Comparison of ENCODE assay signal across 12 mouse cellular contexts in the genomic region with DNA sequence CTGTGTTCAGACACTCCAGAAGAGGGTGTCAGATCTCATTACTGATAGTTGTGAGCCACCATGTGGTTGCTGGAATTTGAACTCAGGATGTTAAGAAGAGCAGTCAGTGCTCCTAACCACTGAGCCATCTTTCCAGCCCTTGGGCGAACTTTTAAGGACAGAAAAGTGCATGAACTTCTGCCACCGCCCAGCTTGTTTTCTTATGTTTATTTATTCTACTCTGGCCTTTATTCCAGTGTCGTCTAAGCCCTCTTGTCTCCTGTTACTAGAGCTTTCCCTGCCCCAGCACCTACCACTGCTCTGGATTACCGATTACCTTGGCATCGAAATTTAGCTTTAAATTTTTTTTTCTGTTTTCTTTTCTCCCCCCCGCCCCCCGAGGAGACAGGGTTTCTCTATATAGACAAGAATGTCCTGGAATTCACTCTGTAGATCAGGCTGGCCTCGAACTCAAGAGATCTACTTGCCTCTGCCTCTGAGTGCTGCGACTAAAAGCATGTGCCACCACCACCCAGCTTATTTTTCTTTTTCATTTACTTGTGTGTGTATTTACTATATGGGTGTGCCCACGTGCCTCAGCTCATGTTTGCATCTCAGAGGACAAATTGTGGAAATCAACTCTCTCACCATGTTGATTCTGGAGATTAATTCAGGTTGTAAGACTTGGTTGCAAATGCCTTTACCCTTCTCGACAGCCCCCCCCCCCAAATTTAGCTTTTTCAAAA. TPM values are rescaled to one million over a fixed set of nuclear protein-coding genes. Genes with fewer than 3 reads are reported as not detected.
DNase-seq lines count a peak whose midpoint lies in the region; ATAC-seq lines count a peak whose summit lies in the region.
"Had no signal": no experiment of that assay in that cellular context is flagged by ENCODE, and none has a peak within 500 bp of the region (broad histone marks: within the 10 kb centered on the region; RNA-seq: fewer than 3 reads in every experiment).

No protein-coding gene starts in this region.

- H3K27me3 ChIP-seq in heart, embryonic 15.5 days, result peaks cover 64% of the 10 kb centered on the region
- H3K27me3 ChIP-seq in heart, embryonic 10.5 days (ENCODE audit: insufficient read depth, poor library complexity, severe bottlenecking), result peaks cover 91% of the 10 kb centered on the region
- peaks cover 65% of the 10 kb centered on the region for H3K27me3 ChIP-seq in neural tube, embryonic 12.5 days (replicated peaks)
- peaks cover 65% of the 10 kb centered on the region for H3K27me3 ChIP-seq in neural tube, embryonic 15.5 days (replicated peaks)
- H3K27me3 ChIP-seq in liver, embryonic 13.5 days, result peaks cover 54% of the 10 kb centered on the region

- peak overlapping the region; percentile 98; the same call in 1 of the 2 replicates for H3K4me2 ChIP-seq in heart, embryonic 15.5 days
- 0 out of 2 replicates have a peak overlapping the region, but pooled peaks have one; percentile 78 for H3K4me2 ChIP-seq in neural tube, embryonic 12.5 days (replicated peaks)
- H3K4me2 ChIP-seq in neural tube, embryonic 15.5 days, result no peak overlapping the region
- peak overlapping the region; percentile 98 for H3K4me2 ChIP-seq in liver, embryonic 13.5 days

- H3K36me3 ChIP-seq in heart, embryonic 15.5 days, result no peaks in the 10 kb centered on the region
- H3K36me3 ChIP-seq in heart, embryonic 10.5 days, result no peaks in the 10 kb centered on the region
- H3K36me3 ChIP-seq in neural tube, embryonic 12.5 days, result no peaks in the 10 kb centered on the region
- H3K36me3 ChIP-seq in neural tube, embryonic 15.5 days, result no peaks in the 10 kb centered on the region
- H3K36me3 ChIP-seq in liver, embryonic 13.5 days, result no peaks in the 10 kb centered on the region
- H3K36me3 ChIP-seq: forebrain, embryonic 10.5 days had no signal

- no peaks in the 10 kb centered on the region for H3K9me3 ChIP-seq in heart, embryonic 15.5 days (replicated peaks)
- H3K9me3 ChIP-seq in heart, embryonic 10.5 days, result no peaks in the 10 kb centered on the region
- H3K9me3 ChIP-seq in neural tube, embryonic 12.5 days, result no peaks in the 10 kb centered on the region
- H3K9me3 ChIP-seq in neural tube, embryonic 15.5 days (replicated peaks), result no peaks in the 10 kb centered on the region
- H3K9me3 ChIP-seq in liver, embryonic 13.5 days (replicated peaks), result no peaks in the 10 kb centered on the region
- H3K9me3 ChIP-seq: forebrain, embryonic 10.5 days had no signal

- no peak for ATAC-seq in heart, embryonic 15.5 days (replicated peaks; ENCODE audit: insufficient number of reproducible peaks, insufficient read depth, low FRiP score, low read depth)
- ATAC-seq in neural tube, embryonic 12.5 days (ENCODE audit: low FRiP score, low read depth), result no peak
- no peak for ATAC-seq in neural tube, embryonic 15.5 days (ENCODE audit: low FRiP score)
- no peak for ATAC-seq in liver, embryonic 13.5 days (ENCODE audit: low read depth)
- ATAC-seq in frontal cortex, adult (ENCODE audit: low TSS enrichment), result no peak
- ATAC-seq: activated CD4-positive, CD25-positive, alpha-beta regulatory T cell, adult 4 months; intestine, embryonic 16.5 days had no signal

- DNase-seq in heart, embryonic 10.5 days (ENCODE audit: low spot score), result no peak
- no peak for DNase-seq in liver, embryonic 13.5 days
- DNase-seq in spleen, adult 18-20 months, result no peak
- no peak for DNase-seq in ovary, adult 18-20 months (ENCODE audit: low spot score)
- DNase-seq: adrenal gland, postnatal 25 days had no signal

- no peak overlapping the region for H3K9ac ChIP-seq in heart, embryonic 15.5 days
- no peak overlapping the region for H3K9ac ChIP-seq in neural tube, embryonic 12.5 days
- H3K9ac ChIP-seq in neural tube, embryonic 15.5 days (replicated peaks), result no peak overlapping the region
- H3K9ac ChIP-seq in liver, embryonic 13.5 days, result peak overlapping the region; percentile 73

- no peak overlapping the region for H3K27ac ChIP-seq in heart, embryonic 15.5 days
- H3K27ac ChIP-seq in heart, embryonic 10.5 days, result no peak overlapping the region
- no peak overlapping the region for H3K27ac ChIP-seq in neural tube, embryonic 12.5 days
- no peak overlapping the region for H3K27ac ChIP-seq in neural tube, embryonic 15.5 days (replicated peaks)
- no peak overlapping the region for H3K27ac ChIP-seq in liver, embryonic 13.5 days

- WGBS in heart, embryonic 15.5 days, result 60% methylated on average over 11 of the region's 11 CpGs
- 64% methylated on average over 11 of the region's 11 CpGs for WGBS in heart, embryonic 10.5 days
- 75% methylated on average over 11 of the region's 11 CpGs for WGBS in neural tube, embryonic 12.5 days
- 78% methylated on average over 11 of the region's 11 CpGs for WGBS in neural tube, embryonic 15.5 days
- 71% methylated on average over 11 of the region's 11 CpGs for WGBS in liver, embryonic 13.5 days (ENCODE audit: insufficient replicate concordance)

- no peak overlapping the region for H3K4me3 ChIP-seq in heart, embryonic 15.5 days
- no peak overlapping the region for H3K4me3 ChIP-seq in heart, embryonic 10.5 days
- no peak overlapping the region for H3K4me3 ChIP-seq in neural tube, embryonic 12.5 days
- no peak overlapping the region for H3K4me3 ChIP-seq in neural tube, embryonic 15.5 days (replicated peaks)
- H3K4me3 ChIP-seq in liver, embryonic 13.5 days (replicated peaks), result peak overlapping the region; percentile 68

- H3K4me1 ChIP-seq in heart, embryonic 15.5 days (replicated peaks), result peaks cover 18% of the 10 kb centered on the region
- peaks cover 19% of the 10 kb centered on the region for H3K4me1 ChIP-seq in heart, embryonic 10.5 days
- H3K4me1 ChIP-seq in neural tube, embryonic 12.5 days, result peaks cover 23% of the 10 kb centered on the region
- peaks cover 28% of the 10 kb centered on the region for H3K4me1 ChIP-seq in neural tube, embryonic 15.5 days
- H3K4me1 ChIP-seq in liver, embryonic 13.5 days (replicated peaks), result peaks cover 74% of the 10 kb centered on the region

RNA-seq across cellular contexts. Expression of a gene that starts 1.9 kb away (rescaled TPM):
- 5.0 and 11.1 TPM in 2 replicates for polyA plus RNA-seq in heart, embryonic 15.5 days (2015; fragmentation: Nextera tagmentation; extraction: Ambion mirVana)
- 7.9 and 9.3 TPM in 2 replicates for polyA plus RNA-seq in heart, embryonic 10.5 days (2016; fragmentation: Nextera tagmentation; extraction: Ambion mirVana)
- polyA plus RNA-seq in neural tube, embryonic 12.5 days (2016; fragmentation: Nextera tagmentation; extraction: Ambion mirVana), result 15.9 and 17.4 TPM in 2 replicates
- 18.9 and 21.0 TPM in 2 replicates for polyA plus RNA-seq in neural tube, embryonic 15.5 days (2015; fragmentation: Nextera tagmentation; extraction: Ambion mirVana)
- polyA plus RNA-seq in liver, embryonic 13.5 days (2015; fragmentation: Nextera tagmentation; extraction: Ambion mirVana), result 4.9 and 6.2 TPM in 2 replicates

RNA-seq across cellular contexts. Expression of a gene that starts 5.3 kb away (rescaled TPM):
- 0.15 and 0.53 TPM in 2 replicates for polyA plus RNA-seq in heart, embryonic 15.5 days (2015; fragmentation: Nextera tagmentation; extraction: Ambion mirVana)
- polyA plus RNA-seq in heart, embryonic 10.5 days (2016; fragmentation: Nextera tagmentation; extraction: Ambion mirVana), result 0.12 TPM in 1 of 2 replicates, not detected in the other
- polyA plus RNA-seq in neural tube, embryonic 12.5 days (2016; fragmentation: Nextera tagmentation; extraction: Ambion mirVana), result not detected in 2 replicates
- 0.14 and 1.4 TPM in 2 replicates for polyA plus RNA-seq in neural tube, embryonic 15.5 days (2015; fragmentation: Nextera tagmentation; extraction: Ambion mirVana)
- polyA plus RNA-seq in liver, embryonic 13.5 days (2015; fragmentation: Nextera tagmentation; extraction: Ambion mirVana), result 0.20 and 0.21 TPM in 2 replicates

RNA-seq across cellular contexts. Expression of a gene that starts 26.4 kb away (rescaled TPM):
- polyA plus RNA-seq in heart, embryonic 15.5 days (2015; fragmentation: Nextera tagmentation; extraction: Ambion mirVana), result 28.0 and 45.8 TPM in 2 replicates
- 40.6 and 43.5 TPM in 2 replicates for polyA plus RNA-seq in heart, embryonic 10.5 days (2016; fragmentation: Nextera tagmentation; extraction: Ambion mirVana)
- 84.0 and 84.6 TPM in 2 replicates for polyA plus RNA-seq in neural tube, embryonic 12.5 days (2016; fragmentation: Nextera tagmentation; extraction: Ambion mirVana)
- 97.5 and 102 TPM in 2 replicates for polyA plus RNA-seq in neural tube, embryonic 15.5 days (2015; fragmentation: Nextera tagmentation; extraction: Ambion mirVana)
- 18.0 and 18.2 TPM in 2 replicates for polyA plus RNA-seq in liver, embryonic 13.5 days (2015; fragmentation: Nextera tagmentation; extraction: Ambion mirVana)

RNA-seq across cellular contexts. Expression of a gene that starts 36.6 kb away (rescaled TPM):
- 2.8 and 4.0 TPM in 2 replicates for polyA plus RNA-seq in heart, embryonic 15.5 days (2015; fragmentation: Nextera tagmentation; extraction: Ambion mirVana)
- 3.7 and 3.8 TPM in 2 replicates for polyA plus RNA-seq in heart, embryonic 10.5 days (2016; fragmentation: Nextera tagmentation; extraction: Ambion mirVana)
- polyA plus RNA-seq in neural tube, embryonic 12.5 days (2016; fragmentation: Nextera tagmentation; extraction: Ambion mirVana), result 9.7 and 10.2 TPM in 2 replicates
- 7.8 and 8.5 TPM in 2 replicates for polyA plus RNA-seq in neural tube, embryonic 15.5 days (2015; fragmentation: Nextera tagmentation; extraction: Ambion mirVana)
- polyA plus RNA-seq in liver, embryonic 13.5 days (2015; fragmentation: Nextera tagmentation; extraction: Ambion mirVana), result 11.7 and 12.6 TPM in 2 replicates

RNA-seq across cellular contexts. Expression of a gene that starts 42.2 kb away (rescaled TPM):
- 43.0 and 45.2 TPM in 2 replicates for polyA plus RNA-seq in heart, embryonic 15.5 days (2015; fragmentation: Nextera tagmentation; extraction: Ambion mirVana)
- 39.0 and 44.6 TPM in 2 replicates for polyA plus RNA-seq in heart, embryonic 10.5 days (2016; fragmentation: Nextera tagmentation; extraction: Ambion mirVana)
- polyA plus RNA-seq in neural tube, embryonic 12.5 days (2016; fragmentation: Nextera tagmentation; extraction: Ambion mirVana), result 45.0 and 51.2 TPM in 2 replicates
- polyA plus RNA-seq in neural tube, embryonic 15.5 days (2015; fragmentation: Nextera tagmentation; extraction: Ambion mirVana), result 40.5 and 43.5 TPM in 2 replicates
- polyA plus RNA-seq in liver, embryonic 13.5 days (2015; fragmentation: Nextera tagmentation; extraction: Ambion mirVana), result 45.6 and 50.4 TPM in 2 replicates
